Mouse (Mus musculus): ENCODE measurements around the gene Thoc7.
A peak's percentile ranks its signal among the peaks of the same experiment; 100 is the strongest.

Gene Thoc7

GRCm38 (mm10) chr14:13933290-13934051 is 28.2 kb downstream of the Thoc7 start:
- no peak for DNase-seq (ENCODE audit: low spot score)

DNA sequence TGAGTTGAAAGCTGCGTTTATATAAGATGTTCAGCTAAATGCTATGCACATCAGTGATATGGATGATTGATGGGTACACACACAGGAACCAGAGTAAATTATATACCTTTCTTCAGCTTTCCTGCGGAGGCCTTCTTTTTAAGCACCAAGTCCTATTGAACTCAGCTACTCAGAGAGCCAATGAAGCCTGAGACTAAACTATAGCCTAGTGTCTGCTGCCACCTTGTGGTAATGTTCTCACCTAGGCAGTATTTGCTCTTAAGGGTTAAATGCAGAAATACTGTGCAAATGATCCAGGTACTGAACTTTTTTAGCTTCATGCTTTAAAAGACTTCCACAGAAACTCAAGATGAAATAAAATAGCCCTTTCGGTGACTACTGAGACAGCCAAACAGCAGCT is 44.0 kb downstream of the Thoc7 start:
- peak; percentile 58 for DNase-seq (ENCODE audit: low spot score)

GRCm38 (mm10) chr14:13917208-13917607 is 44.4 kb downstream of the Thoc7 start:
- DNase-seq (ENCODE audit: low spot score), result no peak

DNA sequence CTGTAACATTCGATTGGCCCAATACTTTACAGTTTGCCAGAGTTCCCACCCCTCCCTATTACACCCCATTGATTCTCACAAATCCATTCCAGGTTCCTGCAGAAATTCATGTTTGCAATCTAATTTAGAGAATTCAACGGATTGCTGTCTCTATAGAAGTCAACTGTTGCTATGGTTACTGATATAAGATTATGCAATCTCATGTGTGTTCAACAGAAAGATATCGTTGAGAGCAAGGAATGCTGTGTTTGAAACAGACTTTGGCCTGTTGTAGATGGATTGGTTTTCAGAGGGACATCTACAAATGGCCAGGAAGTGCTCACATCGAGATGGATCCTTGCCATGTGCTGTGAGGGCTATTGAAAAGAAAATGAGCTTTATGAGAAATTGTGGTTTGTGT is 46.4 kb downstream of the Thoc7 start:
- no peak for DNase-seq (ENCODE audit: low spot score)

DNA sequence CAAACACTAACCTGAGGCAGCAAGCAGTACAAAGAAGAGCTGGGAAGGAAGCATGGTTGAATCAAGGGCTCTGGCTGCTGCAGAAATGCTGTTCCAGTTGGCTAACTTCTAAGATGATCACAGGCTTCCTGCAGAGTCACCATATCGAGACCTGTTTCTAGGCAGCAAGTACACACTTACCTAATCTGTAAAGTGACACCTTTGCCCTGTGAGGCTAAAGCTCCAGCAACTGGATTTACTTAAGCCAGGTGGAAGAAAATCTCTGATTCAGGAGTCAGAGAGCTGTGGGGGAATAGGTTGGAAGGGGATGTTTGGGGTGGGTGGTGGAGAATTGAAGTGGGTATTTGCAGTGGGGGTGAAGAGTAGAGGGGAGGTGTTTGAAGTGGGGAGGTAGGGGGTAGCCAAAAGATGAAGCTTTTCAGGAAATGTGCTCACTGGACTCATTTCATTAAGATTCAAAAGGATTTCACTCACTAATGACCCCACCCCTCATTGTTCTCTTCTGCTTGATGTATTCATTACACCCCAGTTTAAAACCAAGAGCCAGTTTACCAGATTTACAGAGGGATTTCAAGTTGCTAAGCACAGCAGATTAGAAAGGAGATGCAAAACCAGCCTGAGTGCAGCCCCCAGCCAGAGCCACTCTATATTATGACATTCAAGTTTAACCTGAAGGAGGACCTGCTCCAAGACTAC is 47.1 kb downstream of the Thoc7 start, which contains the start of gene Gm281:
TSS of gene Gm281 (minus strand) at position 92 of the 696 bp plus-strand sequence.
- DNase-seq (ENCODE audit: low spot score), result no peak

DNA sequence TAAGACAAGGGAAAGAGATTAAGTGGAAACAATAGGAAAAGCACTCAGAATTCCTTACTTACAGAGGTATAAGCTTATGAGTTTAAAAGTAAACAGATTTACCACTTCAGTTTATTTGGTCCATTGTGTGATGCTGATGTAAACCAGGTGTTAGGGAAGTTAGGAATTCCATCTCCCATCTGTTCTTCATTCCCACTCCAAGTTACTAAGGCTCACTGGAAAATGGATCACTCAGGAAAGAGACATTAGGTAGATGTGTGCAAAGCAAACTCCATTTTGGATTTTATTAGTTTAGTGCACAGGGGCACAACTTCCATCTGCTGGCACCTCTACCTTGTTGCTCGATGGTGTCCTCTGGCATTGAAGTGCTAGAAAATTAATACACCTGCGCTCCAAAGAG is 51.5 kb downstream of the Thoc7 start:
- no peak for DNase-seq (ENCODE audit: low spot score)

- no peak for DNase-seq (ENCODE audit: low spot score)
Measured at GRCm38 (mm10) chr14:13907145-13907544, 54.5 kb downstream of the Thoc7 start.

- no peak for DNase-seq (ENCODE audit: low spot score)
Measured at GRCm38 (mm10) chr14:13906461-13906860, 55.2 kb downstream of the Thoc7 start.

- peak; percentile 45 for DNase-seq (ENCODE audit: low spot score)
Measured at GRCm38 (mm10) chr14:13901611-13902067, 60.0 kb downstream of the Thoc7 start.
